Mouse (Mus musculus) CH12.LX (cell line): ENCODE data around the gene Prss32. TPM values are rescaled to one million over a fixed set of nuclear protein-coding genes. Genes with fewer than 3 reads are reported as not detected.

Experiments
- DNase-seq: peaks from one replicate; pipeline ENCODE4 v3.0.0-alpha.2; 2013; ENCODE audit errors: extremely low read depth
- H3K27ac ChIP-seq: 2 replicates; pipeline ENCODE4 v1.5.1; 2012; ENCODE audit warnings: low read depth, mild to moderate bottlenecking, control low read depth, moderate library complexity; ENCODE audit not compliant: insufficient read depth
- H3K27me3 ChIP-seq: replicated peaks from 2 replicates; pipeline ENCODE3; 2012; ENCODE audit warnings: inconsistent platforms
- H3K36me3 ChIP-seq, 2 experiments: replicated peaks in 1 of 2; 2 replicates each; pipeline versions ENCODE3 to v1.6.1; 2012; ENCODE audit warnings: inconsistent platforms in 1 of 2, low read length in 1 of 2, mild to moderate bottlenecking in 1 of 2, mixed read lengths in 1 of 2, moderate library complexity in 1 of 2; ENCODE audit not compliant: control insufficient read depth in 1 of 2, insufficient read depth in 1 of 2
- H3K4me1 ChIP-seq, 2 experiments: 2 replicates each; pipeline ENCODE4 v1.6.1; 2012; ENCODE audit warnings: inconsistent platforms in 1 of 2, moderate library complexity in 1 of 2; ENCODE audit not compliant: insufficient read depth in 2 of 2, control insufficient read depth in 1 of 2
- H3K4me2 ChIP-seq: 2 replicates; pipeline ENCODE4 v1.6.1; 2012; ENCODE audit warnings: low read depth, mild to moderate bottlenecking, control low read depth; ENCODE audit not compliant: poor library complexity, insufficient read depth, severe bottlenecking
- H3K4me3 ChIP-seq, 3 experiments: fragments of 150-350 bp in 1 of 3; sonication (generic) in 1 of 3; replicated peaks in 1 of 3; 2 replicates each; pipeline versions ENCODE3 to v1.5.1; 2011 to 2012; ENCODE audit warnings: low read depth in 2 of 3, low read length in 2 of 3, mild to moderate bottlenecking in 2 of 3, moderate library complexity in 2 of 3, control low read depth in 1 of 3, improper control_type of control experiment in 1 of 3, inconsistent platforms in 1 of 3, mixed read lengths in 1 of 3; ENCODE audit not compliant: poor library complexity in 1 of 3
- H3K79me2 ChIP-seq: replicated peaks from 2 replicates; pipeline ENCODE4 v1.6.1; 2012; ENCODE audit warnings: mild to moderate bottlenecking, moderate library complexity; ENCODE audit not compliant: control insufficient read depth, poor library complexity, insufficient read depth, severe bottlenecking; ENCODE audit errors: extremely low read depth
- H3K9ac ChIP-seq: 2 replicates; pipeline ENCODE4 v1.6.1; 2012; ENCODE audit warnings: low read depth, mild to moderate bottlenecking, control low read depth, moderate library complexity; ENCODE audit not compliant: insufficient read depth
- H3K9me3 ChIP-seq: replicated peaks from 2 replicates; pipeline ENCODE3; 2012; ENCODE audit warnings: low read length, inconsistent platforms, mixed read lengths
- BHLHE40 ChIP-seq: IDR thresholded peaks from 2 replicates; pipeline ENCODE4 v1.6.1; 2011; ENCODE audit warnings: mild to moderate bottlenecking, low read depth, low read length, improper control_type of control experiment
- CHD1 ChIP-seq: IDR thresholded peaks from 2 replicates; pipeline ENCODE4 v1.6.1; 2012; ENCODE audit warnings: low read depth, low read length, improper control_type of control experiment, inconsistent platforms
- CHD2 ChIP-seq: IDR thresholded peaks from 2 replicates; pipeline ENCODE4 v1.6.1; 2011; ENCODE audit warnings: low read length, improper control_type of control experiment
- ELF1 ChIP-seq: IDR thresholded peaks from 2 replicates; pipeline ENCODE4 v1.6.1; 2014; ENCODE audit warnings: low read depth, mild to moderate bottlenecking, inconsistent platforms, low read length, improper control_type of control experiment
- HCFC1 ChIP-seq: IDR thresholded peaks from 2 replicates; pipeline ENCODE4 v1.6.1; 2012; ENCODE audit warnings: low read depth, mild to moderate bottlenecking, inconsistent platforms, low read length, improper control_type of control experiment
- IRF4 ChIP-seq: IDR thresholded peaks from 2 replicates; pipeline ENCODE4 v1.6.1; 2014; ENCODE audit warnings: low read depth, mild to moderate bottlenecking, inconsistent platforms, low read length, improper control_type of control experiment
- JUND ChIP-seq: conservative IDR thresholded peaks from 2 replicates; pipeline ENCODE4 v1.6.1; 2011; ENCODE audit warnings: low read depth, low read length, improper control_type of control experiment
- MAFK ChIP-seq: IDR thresholded peaks from 2 replicates; pipeline ENCODE4 v1.6.1; 2011; ENCODE audit warnings: low read length, improper control_type of control experiment; ENCODE audit not compliant: insufficient replicate concordance
- MAX ChIP-seq: IDR thresholded peaks from 2 replicates; pipeline ENCODE4 v1.6.1; 2011; ENCODE audit warnings: low read length, improper control_type of control experiment
- MAZ ChIP-seq: IDR thresholded peaks from 2 replicates; pipeline ENCODE4 v1.6.1; 2012; ENCODE audit warnings: low read depth, mild to moderate bottlenecking, inconsistent platforms, low read length, improper control_type of control experiment, moderate library complexity
- MYC ChIP-seq: IDR thresholded peaks from 2 replicates; pipeline ENCODE4 v1.6.1; 2011; ENCODE audit warnings: low read depth, mild to moderate bottlenecking, improper control_type of control experiment, low read length
- NRF1 ChIP-seq: IDR thresholded peaks from 2 replicates; pipeline ENCODE4 v1.6.1; 2014; ENCODE audit warnings: low read depth, mild to moderate bottlenecking, inconsistent platforms, low read length, improper control_type of control experiment, moderate library complexity
- PAX5 ChIP-seq: IDR thresholded peaks from 2 replicates; pipeline ENCODE4 v1.6.1; 2012; ENCODE audit warnings: low read length, inconsistent platforms, mixed read lengths
- POLR2A ChIP-seq: IDR thresholded peaks from 2 replicates; pipeline ENCODE4 v1.6.1; 2011; ENCODE audit warnings: low read depth, mild to moderate bottlenecking, improper control_type of control experiment, low read length
- RAD21 ChIP-seq: IDR thresholded peaks from 2 replicates; pipeline ENCODE4 v1.6.1; 2011; ENCODE audit warnings: low read depth, mild to moderate bottlenecking, low read length, improper control_type of control experiment, moderate library complexity
- RCOR1 ChIP-seq: conservative IDR thresholded peaks from 2 replicates; pipeline ENCODE4 v1.6.1; 2012; ENCODE audit warnings: low read depth, mild to moderate bottlenecking, inconsistent platforms, low read length, improper control_type of control experiment
- SIN3A ChIP-seq: IDR thresholded peaks from 2 replicates; pipeline ENCODE4 v1.6.1; 2012; ENCODE audit warnings: low read length, improper control_type of control experiment, inconsistent platforms
- SMC3 ChIP-seq: IDR thresholded peaks from 2 replicates; pipeline ENCODE4 v1.6.1; 2011; ENCODE audit warnings: low read depth, low read length, improper control_type of control experiment
- TBP ChIP-seq: conservative IDR thresholded peaks from 2 replicates; pipeline ENCODE4 v1.6.1; 2011; ENCODE audit warnings: low read depth, low read length, improper control_type of control experiment
- TCF12 ChIP-seq: IDR thresholded peaks from 2 replicates; pipeline ENCODE4 v1.6.1; 2014; ENCODE audit warnings: low read depth, mild to moderate bottlenecking, inconsistent platforms, low read length, improper control_type of control experiment
- UBTF ChIP-seq: IDR thresholded peaks from 2 replicates; pipeline ENCODE4 v1.6.1; 2012; ENCODE audit warnings: low read depth, mild to moderate bottlenecking, inconsistent platforms, low read length, improper control_type of control experiment, moderate library complexity
- USF1 ChIP-seq: IDR thresholded peaks from 2 replicates; pipeline ENCODE4 v1.6.1; 2014; ENCODE audit warnings: low read depth, mild to moderate bottlenecking, inconsistent platforms, low read length, improper control_type of control experiment
- ZC3H11A ChIP-seq: IDR thresholded peaks from 2 replicates; pipeline ENCODE4 v1.6.1; 2012; ENCODE audit warnings: low read depth, mild to moderate bottlenecking, inconsistent platforms, low read length, improper control_type of control experiment
- ZKSCAN1 ChIP-seq: IDR thresholded peaks from 2 replicates; pipeline ENCODE4 v1.6.1; 2012; ENCODE audit warnings: low read depth, inconsistent platforms, low read length, improper control_type of control experiment, borderline replicate concordance
- ZNF384 ChIP-seq: IDR thresholded peaks from 2 replicates; pipeline ENCODE4 v1.6.1; 2012; ENCODE audit warnings: low read depth, low read length, improper control_type of control experiment, inconsistent platforms
- dilution Hi-C: fragments of 300-500 bp; cut with MboI; formaldehyde crosslinking; loops from 2 replicates; pipeline ENCODE4 v1.14.3; 2020; ENCODE audit warnings: low sequenced_read_pairs; ENCODE audit not compliant: extremely low pct_unique_long_range_greater_than_20kb, extremely low pct_ligation_motif_present
- in situ Hi-C: fragments of 300-500 bp; cut with MboI; formaldehyde crosslinking; loops from 3 replicates; pipeline ENCODE4 v1.14.3; 2019; ENCODE audit warnings: low sequenced_read_pairs, low pct_ligation_motif_present, low pct_unique_long_range_greater_than_20kb, mixed read lengths
- polyA plus RNA-seq: library from polyadenylated mRNA; unstranded; fragments of >175 nt; gene quantifications from 2 replicates; pipeline ENCODE4 v1.2.1, GENCODE M21; 2012; ENCODE audit warnings: low read depth; ENCODE audit not compliant: insufficient read length
- total RNA-seq, 2 experiments: library from RNA; depleted of rRNA; stranded (reverse); fragments of 300-350 nt in 1 of 2; fragments of >200 nt in 1 of 2; gene quantifications; 2 replicates each; pipeline ENCODE4 v1.2.3; 2012 to 2014

The Prss32 gene
- total and polyA plus RNA-seq, 3 experiments, result not detected

DNA sequence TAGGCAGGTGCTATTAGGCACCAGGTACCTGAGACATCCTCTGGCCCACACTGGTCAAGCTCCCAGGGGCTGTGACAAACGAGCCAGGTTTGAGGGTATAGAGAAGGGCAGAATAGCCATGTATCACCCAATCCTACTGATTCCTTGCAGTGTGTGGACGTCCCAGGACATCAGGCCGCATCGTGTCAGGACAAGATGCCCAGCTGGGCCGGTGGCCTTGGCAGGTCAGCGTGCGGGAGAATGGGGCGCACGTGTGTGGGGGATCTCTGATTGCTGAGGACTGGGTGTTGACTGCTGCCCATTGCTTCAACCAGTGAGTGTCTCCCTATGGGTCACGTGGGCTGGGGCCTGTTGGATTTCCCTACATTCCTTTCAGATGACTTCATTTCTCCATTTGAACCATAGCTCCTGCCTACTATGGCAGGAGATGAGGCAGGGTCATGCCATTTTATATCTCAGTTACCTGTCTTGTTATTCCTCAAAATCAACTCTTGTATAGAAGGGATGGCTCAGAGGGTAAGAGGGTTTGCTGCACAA, 10.6 kb downstream of the Prss32 start:
- no peaks in the 10 kb centered on the region for H3K79me2 ChIP-seq
- peaks cover 0 to 6% of the 10 kb centered on the region in 2 experiments; a peak in 1 of 4 replicates for H3K4me1 ChIP-seq
- dilution Hi-C loops, result no loop called here
- TF ChIP-seq HCFC1, result no peak
- TF ChIP-seq ZC3H11A, result no peak
- TF ChIP-seq RCOR1, result no peak
- no peak for TF ChIP-seq SIN3A
- TF ChIP-seq NRF1, result no peak
- TF ChIP-seq IRF4, result no peak
- no peak for TF ChIP-seq ZNF384
- TF ChIP-seq RAD21, result no peak
- no peak for TF ChIP-seq PAX5
- TF ChIP-seq CHD2, result no peak
- TF ChIP-seq SMC3, result no peak
- TF ChIP-seq, all 38 proteins: peak for 0
- in situ Hi-C loops, result no loop called here
- H3K4me3 ChIP-seq, result no peak overlapping the region
- no peaks in the 10 kb centered on the region for H3K36me3 ChIP-seq
- H3K27me3 ChIP-seq, result peaks cover 9% of the 10 kb centered on the region
- no peak overlapping the region for H3K4me2 ChIP-seq
- no peak for DNase-seq
- peaks cover 3% of the 10 kb centered on the region for H3K9me3 ChIP-seq
- no peak overlapping the region for H3K9ac ChIP-seq
- H3K27ac ChIP-seq, result no peak overlapping the region

DNA sequence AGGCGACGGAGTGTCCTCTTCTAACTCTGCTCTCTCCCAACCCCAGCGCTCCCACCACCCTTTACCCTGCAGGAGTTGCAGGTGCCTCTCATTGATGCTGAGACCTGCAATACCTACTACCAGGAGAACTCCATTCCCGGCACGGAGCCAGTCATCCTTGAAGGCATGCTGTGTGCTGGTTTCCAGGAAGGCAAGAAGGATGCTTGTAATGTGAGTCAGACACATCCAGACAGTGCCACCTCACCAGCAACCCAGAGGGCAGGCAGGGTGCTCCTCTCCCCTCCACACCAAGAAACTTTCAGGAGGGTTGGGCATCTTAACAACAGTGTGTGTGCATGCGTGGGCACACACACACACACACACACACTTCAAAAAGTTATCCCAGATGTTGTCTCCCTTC, 13.5 kb downstream of the Prss32 start:
- Histone ChIP-seq H3K36me3 (no peaks in the 10 kb centered on the region), H3K79me2 (no peaks in the 10 kb centered on the region), H3K9me3 (no peaks in the 10 kb centered on the region), H3K9ac (no peak overlapping the region), H3K27ac (no peak overlapping the region), H3K4me2 (no peak overlapping the region), H3K4me3 (no peak overlapping the region), H3K4me1 (peaks cover 0 to 9% of the 10 kb centered on the region in 2 experiments; a peak in 1 of 4 replicates), H3K27me3 (peaks cover 16% of the 10 kb centered on the region)
- in situ Hi-C loops (no loop called here), dilution Hi-C loops (no loop called here)
- no peak for TF ChIP-seq JUND
- no peak for TF ChIP-seq MYC
- TF ChIP-seq POLR2A, result no peak
- TF ChIP-seq TCF12, result no peak
- TF ChIP-seq MAZ, result no peak
- DNase-seq, result no peak

GRCm38 (mm10) chr17:23857913-23858312, 14.3 kb downstream of the Prss32 start:
- TF ChIP-seq MAX (no peak), MAFK (no peak), HCFC1 (no peak), IRF4 (no peak), MYC (no peak), PAX5 (no peak), BHLHE40 (no peak), TBP (no peak), ZKSCAN1 (no peak), TCF12 (no peak), POLR2A (no peak), CHD1 (no peak), ELF1 (no peak), UBTF (no peak), USF1 (no peak)
- H3K4me2 ChIP-seq, result no peak overlapping the region
- H3K4me1 ChIP-seq, result peaks cover 0 to 9% of the 10 kb centered on the region in 2 experiments; a peak in 1 of 4 replicates
- no peaks in the 10 kb centered on the region for H3K79me2 ChIP-seq
- peaks cover 16% of the 10 kb centered on the region for H3K27me3 ChIP-seq
- no peak overlapping the region for H3K9ac ChIP-seq
- no peak overlapping the region for H3K4me3 ChIP-seq
- H3K9me3 ChIP-seq, result no peaks in the 10 kb centered on the region
- DNase-seq, result no peak
- dilution Hi-C loops, result no loop called here
- no peak overlapping the region for H3K27ac ChIP-seq
- no peaks in the 10 kb centered on the region for H3K36me3 ChIP-seq
- in situ Hi-C loops, result no loop called here
